Mouse (Mus musculus): Measurements from ENCODE around the gene Arl2bp. TPM values are rescaled to one million over a fixed set of nuclear protein-coding genes. Genes with fewer than 3 reads are reported as not detected.

Arl2bp gene
- total RNA-seq, 4 experiments from 2014 or later = 138 to 156 (median 154) TPM

Other genes with a start within 250 kb of the Arl2bp start
- gene Nlrc5, start 232.2 kb upstream of the Arl2bp start, total RNA-seq (2022) = 1 to 10 TPM in 2 of 4 experiments, under 1 TPM in 2; 0.62 to 6.2 (median 2.1) TPM
- gene Cpne2, start 133.6 kb upstream of the Arl2bp start, total RNA-seq (2022) = 10 to 100 TPM; 45.0 to 47.3 (median 46.7) TPM
- gene Rspry1, start 64.7 kb upstream of the Arl2bp start, total RNA-seq (2022) = 10 to 100 TPM; 25.5 to 30.5 (median 27.0) TPM
- gene Fam192a, start 64.6 kb upstream of the Arl2bp start, total RNA-seq (2022) = 10 to 100 TPM; 36.1 to 44.1 (median 40.0) TPM
- gene Pllp, start 29.7 kb downstream of the Arl2bp start, total RNA-seq (2022) = 10 to 100 TPM; 29.6 to 61.0 (median 49.6) TPM
- gene Ccl22, start 79.0 kb downstream of the Arl2bp start, total RNA-seq (2022) = under 1 TPM in 2 of 4 experiments, not detected in 2; 0.33 to 0.40 TPM
- 100 to 1,000 TPM; 333 to 386 (median 359) TPM for gene Cx3cl1, start 105.4 kb downstream of the Arl2bp start, total RNA-seq (2022)
- 10 to 100 TPM in 1 of 4 experiments, 1 to 10 TPM in 3; 3.7 to 10.8 (median 6.9) TPM for gene Ccl17, start 143.9 kb downstream of the Arl2bp start, total RNA-seq (2022)
- gene Coq9, start 171.7 kb downstream of the Arl2bp start, total RNA-seq (2022) = 10 to 100 TPM; 83.6 to 98.9 (median 87.1) TPM
- gene Ciapin1, start 171.8 kb downstream of the Arl2bp start, total RNA-seq (2022) = 10 to 100 TPM; 62.0 to 88.0 (median 71.0) TPM
- gene Polr2c, start 190.8 kb downstream of the Arl2bp start, total RNA-seq (2022) = 10 to 100 TPM; 62.9 to 80.4 (median 72.9) TPM
- 10 to 100 TPM; 18.1 to 22.7 (median 19.8) TPM for gene Dok4, start 209.7 kb downstream of the Arl2bp start, total RNA-seq (2022)

Measured in layer of hippocampus, adult 8-10 months (tissue).